Mouse (Mus musculus) E14TG2a.4 (cell line): Measurements from ENCODE around the gene Slc39a11.

Experiments
- CTCF ChIP-seq: conservative IDR thresholded peaks from 2 replicates; pipeline ENCODE4 v1.5.1; 2014; ENCODE audit warnings: low read length
- NANOG ChIP-seq: IDR thresholded peaks from 2 replicates; pipeline ENCODE4 v1.6.1; 2014; ENCODE audit warnings: borderline replicate concordance, low read length, mixed read lengths
- POU5F1 ChIP-seq: IDR thresholded peaks from 2 replicates; pipeline ENCODE4 v1.6.1; 2014; ENCODE audit warnings: low read length, borderline replicate concordance

- TF ChIP-seq NANOG (no peak), CTCF (no peak), POU5F1 (no peak)
These were observed 35.4 kb downstream of the Slc39a11 start for GRCm38 (mm10) chr11:113614476-113614875.
